Mouse (Mus musculus): ENCODE measurements around the gene Serpina7.

Gene Serpina7

GRCm38 (mm10) chrX:139085077-139085476, at the start of gene Serpina7:
TSS of gene Serpina7 (minus strand) at chrX:139085236.
- no peak for DNase-seq

GRCm38 (mm10) chrX:139134031-139134430, 49.0 kb upstream of the Serpina7 start:
- DNase-seq: no peak

GRCm38 (mm10) chrX:139097197-139097596, 12.2 kb upstream of the Serpina7 start:
- no peak for DNase-seq

- no peak for DNase-seq
Observed at GRCm38 (mm10) chrX:139085943-139086342, 907 bp upstream of the Serpina7 start, which contains the start of gene 4930513O06Rik. TSS of gene 4930513O06Rik (plus strand) at chrX:139086243.

- DNase-seq: no peak
Observed at GRCm38 (mm10) chrX:139078493-139078892, 6.5 kb downstream of the Serpina7 start.

- no peak for DNase-seq
Observed at GRCm38 (mm10) chrX:139064078-139064477, 21.0 kb downstream of the Serpina7 start.

- DNase-seq: no peak
Observed at GRCm38 (mm10) chrX:139053149-139053548, 31.9 kb downstream of the Serpina7 start.

- DNase-seq: no peak
Observed at GRCm38 (mm10) chrX:139051976-139052375, 33.1 kb downstream of the Serpina7 start.

GRCm38 (mm10) chrX:139041148-139041547, 43.9 kb downstream of the Serpina7 start:
- DNase-seq: no peak

- no peak for DNase-seq
Observed at GRCm38 (mm10) chrX:139039314-139039713, 45.7 kb downstream of the Serpina7 start.

GRCm38 (mm10) chrX:139037666-139038065, 47.4 kb downstream of the Serpina7 start:
- DNase-seq: no peak
